Mouse (Mus musculus) retina, embryonic 14.5 days (tissue): ENCODE results near the gene Hip1.

Experiments
- DNase-seq: peaks from one replicate; pipeline ENCODE4 v3.0.0-alpha.2; 2015; ENCODE audit warnings: low spot score

The Hip1 gene

DNA sequence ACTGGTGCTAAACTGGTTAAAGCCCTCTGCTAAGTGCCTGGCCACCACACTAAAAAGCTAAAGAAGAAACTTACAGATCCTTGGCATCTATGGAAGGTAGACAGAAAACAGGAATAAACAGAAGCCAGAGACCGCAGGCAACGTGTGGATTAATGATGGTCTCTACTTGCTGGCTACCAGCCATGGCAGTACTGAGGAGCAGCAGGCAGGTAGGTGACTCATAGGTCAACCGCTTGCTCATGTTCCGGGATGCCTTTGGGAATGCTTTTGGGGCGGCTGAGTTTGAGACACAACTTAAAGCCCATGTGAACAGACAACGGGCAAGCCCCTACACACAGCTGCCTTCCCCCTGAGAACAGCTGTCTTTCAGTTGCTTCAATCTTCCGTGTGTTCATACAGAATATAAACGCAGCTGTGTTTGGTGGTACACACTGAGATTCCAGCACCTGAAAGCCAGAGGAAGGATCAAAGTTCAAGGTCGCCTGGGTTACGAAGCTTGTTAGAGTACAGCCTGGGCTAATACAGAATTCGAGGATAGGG lies 13.5 kb downstream of the Hip1 start:
- DNase-seq = no peak

DNA sequence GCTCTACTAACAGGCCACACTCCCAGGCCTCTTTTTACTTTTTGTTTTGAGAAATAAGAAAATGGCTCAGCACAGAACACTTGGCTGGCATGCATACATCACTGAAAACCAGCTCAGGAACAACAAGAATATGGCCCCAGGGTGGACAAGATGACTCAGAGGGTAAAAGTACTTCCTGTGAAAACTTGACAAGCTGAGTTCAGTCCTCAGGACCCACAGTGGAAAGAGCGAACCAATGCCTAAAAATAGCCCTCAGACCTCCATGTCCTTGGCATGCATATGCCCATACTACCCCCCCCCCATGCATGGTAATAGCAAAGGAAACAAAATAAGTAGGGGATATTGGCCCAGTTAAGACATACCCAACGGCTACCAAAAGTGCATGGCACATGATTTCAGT lies 15.0 kb downstream of the Hip1 start:
- no peak for DNase-seq

GRCm38 (mm10) chr5:135529310-135529709 lies 15.6 kb downstream of the Hip1 start:
- DNase-seq = peak; percentile 26

DNA sequence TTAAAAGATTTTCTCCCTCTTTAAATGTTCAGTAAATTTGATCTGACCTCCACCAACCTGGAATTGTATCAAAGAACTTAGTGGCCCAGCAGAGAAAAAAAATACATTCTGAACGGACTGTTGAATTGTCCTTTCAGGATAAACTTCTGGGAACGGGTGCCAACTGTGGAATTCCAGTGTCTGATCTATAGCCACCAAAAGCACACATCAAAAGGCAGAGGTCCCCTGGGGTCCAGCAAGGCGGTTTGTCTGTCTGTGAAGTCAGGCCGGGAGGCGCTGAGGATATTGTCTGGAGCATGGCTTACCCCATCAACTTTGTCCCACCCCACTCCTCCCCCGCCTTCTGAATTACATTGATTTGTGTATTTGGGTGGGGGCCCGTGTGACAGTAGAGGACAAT lies 16.9 kb downstream of the Hip1 start:
- no peak for DNase-seq

GRCm38 (mm10) chr5:135524660-135525560 lies 20.0 kb downstream of the Hip1 start:
- DNase-seq = no peak

- DNase-seq = no peak
These were observed 20.8 kb downstream of the Hip1 start for GRCm38 (mm10) chr5:135524087-135524486.

DNA sequence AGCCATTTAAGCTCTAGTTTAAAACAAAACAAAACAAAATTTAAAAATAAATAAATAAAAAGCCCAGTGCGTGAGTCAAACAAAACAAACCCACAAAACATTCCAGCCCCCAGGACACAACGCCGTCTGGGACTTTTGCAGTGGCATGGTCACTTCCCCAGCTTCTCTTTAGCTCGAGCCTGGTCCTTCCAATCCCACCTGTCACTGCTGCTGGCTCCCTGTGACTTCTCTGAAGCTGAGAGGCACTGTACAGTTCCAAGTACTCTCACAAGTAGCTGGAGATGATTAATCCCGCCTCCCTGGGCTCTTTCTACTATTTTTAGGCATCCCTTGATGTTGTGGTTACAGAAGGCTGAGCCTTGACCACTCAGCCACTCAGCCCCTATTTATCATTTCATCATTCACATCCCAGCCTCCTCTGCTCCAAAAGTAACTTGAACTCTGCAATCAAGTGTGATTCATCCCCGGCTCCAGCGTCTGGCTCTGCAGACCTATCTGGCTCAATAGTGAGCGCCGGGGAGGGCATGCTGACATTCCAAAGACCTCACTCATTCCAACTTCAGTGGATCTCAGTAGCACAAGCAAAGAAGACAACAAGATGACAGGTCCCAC lies 22.7 kb downstream of the Hip1 start:
- DNase-seq = no peak

DNA sequence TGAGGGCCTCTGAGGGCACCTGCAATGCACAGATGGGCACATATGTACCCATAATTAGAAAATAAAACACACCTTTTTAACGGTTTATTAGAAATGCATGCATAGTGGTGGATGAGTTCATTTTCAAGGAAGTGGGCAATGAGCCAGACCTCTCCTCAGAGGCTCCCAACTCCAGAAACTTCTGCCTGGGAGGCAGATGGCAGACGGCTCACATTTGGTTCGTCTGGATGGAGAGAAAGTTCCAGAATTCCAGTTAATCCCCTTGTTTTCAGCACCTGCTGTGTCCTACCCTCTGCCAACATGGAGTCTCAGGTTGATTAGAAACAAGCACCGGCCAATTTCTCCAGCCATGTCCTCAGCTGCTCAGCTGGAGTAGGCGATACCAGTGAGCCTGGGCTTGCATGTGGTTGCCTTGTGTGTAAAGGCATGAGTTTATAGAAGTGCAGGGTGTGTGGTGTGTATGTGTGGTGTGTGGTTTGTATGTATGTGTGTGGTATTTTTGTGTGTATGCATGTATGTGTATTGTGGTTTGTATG lies 27.5 kb downstream of the Hip1 start:
- DNase-seq = no peak

- DNase-seq = no peak
These were observed 31.8 kb downstream of the Hip1 start for GRCm38 (mm10) chr5:135513131-135513530.

DNA sequence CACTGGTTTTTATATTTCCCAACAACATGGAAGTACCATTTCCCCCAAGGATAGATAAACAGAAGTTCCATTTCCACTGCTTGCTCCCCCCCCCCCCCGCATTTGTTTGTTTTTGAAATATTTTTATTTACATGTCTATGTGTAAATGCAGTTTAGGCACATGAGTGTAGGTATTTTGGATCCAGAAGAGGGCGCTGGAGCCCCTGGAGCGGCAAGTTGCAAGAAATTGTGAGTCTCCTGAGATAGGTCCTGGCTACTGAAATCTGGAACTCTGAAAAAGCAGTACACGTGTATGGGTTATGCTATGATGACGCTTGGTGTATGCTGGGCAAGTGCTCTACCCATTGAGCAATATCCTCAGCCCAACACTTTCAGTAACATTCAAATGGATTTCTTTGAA lies 33.8 kb downstream of the Hip1 start:
- no peak for DNase-seq

DNA sequence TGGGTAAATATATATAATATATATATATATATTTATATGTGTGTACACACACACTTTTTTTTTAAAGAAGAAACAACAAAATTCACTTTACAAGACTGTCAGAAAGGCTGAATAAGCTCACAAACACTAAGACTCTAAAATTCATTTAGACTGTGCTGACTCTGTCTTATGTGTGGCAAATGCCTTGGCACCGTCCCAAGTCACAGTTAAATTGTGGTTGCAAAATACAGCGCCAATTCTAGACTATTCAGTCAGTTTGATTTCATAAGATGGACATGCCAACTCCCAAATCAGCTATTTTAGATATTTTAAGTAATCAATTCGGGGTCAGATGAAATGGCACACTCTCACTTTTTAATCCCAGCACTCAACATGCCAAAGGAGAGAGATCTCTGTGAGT lies 36.6 kb downstream of the Hip1 start:
- DNase-seq = no peak

GRCm38 (mm10) chr5:135507561-135508273 lies 37.2 kb downstream of the Hip1 start:
- no peak for DNase-seq

GRCm38 (mm10) chr5:135505442-135505841 lies 39.5 kb downstream of the Hip1 start:
- DNase-seq = no peak

DNA sequence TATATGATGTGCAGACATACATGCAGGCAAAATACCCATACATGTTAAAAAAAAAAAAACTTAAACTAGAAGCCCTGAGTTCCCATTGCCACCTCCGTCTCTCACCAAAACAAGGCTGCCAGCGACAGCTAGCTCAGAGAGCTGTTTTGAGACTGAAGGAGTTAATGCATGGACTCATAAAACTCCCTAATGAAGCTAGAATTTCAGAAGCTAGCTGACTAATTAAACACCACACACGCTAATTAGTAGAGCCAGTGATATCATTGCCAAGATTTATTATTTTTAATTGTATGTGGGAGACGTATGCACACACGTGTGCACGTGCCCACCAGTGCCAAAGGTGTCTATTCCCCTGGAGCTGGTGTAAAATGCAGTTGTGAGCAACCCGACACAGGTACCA lies 42.0 kb downstream of the Hip1 start:
- DNase-seq = no peak

- no peak for DNase-seq
These were observed 42.9 kb downstream of the Hip1 start for GRCm38 (mm10) chr5:135502027-135502426.

GRCm38 (mm10) chr5:135498914-135499313 lies 46.0 kb downstream of the Hip1 start:
- DNase-seq = peak; percentile 53

GRCm38 (mm10) chr5:135497347-135497955 lies 47.5 kb downstream of the Hip1 start:
- DNase-seq = no peak

- DNase-seq = no peak
These were observed 48.4 kb downstream of the Hip1 start for GRCm38 (mm10) chr5:135496489-135496888.

GRCm38 (mm10) chr5:135495471-135495870 lies 49.4 kb downstream of the Hip1 start:
- DNase-seq = no peak

DNA sequence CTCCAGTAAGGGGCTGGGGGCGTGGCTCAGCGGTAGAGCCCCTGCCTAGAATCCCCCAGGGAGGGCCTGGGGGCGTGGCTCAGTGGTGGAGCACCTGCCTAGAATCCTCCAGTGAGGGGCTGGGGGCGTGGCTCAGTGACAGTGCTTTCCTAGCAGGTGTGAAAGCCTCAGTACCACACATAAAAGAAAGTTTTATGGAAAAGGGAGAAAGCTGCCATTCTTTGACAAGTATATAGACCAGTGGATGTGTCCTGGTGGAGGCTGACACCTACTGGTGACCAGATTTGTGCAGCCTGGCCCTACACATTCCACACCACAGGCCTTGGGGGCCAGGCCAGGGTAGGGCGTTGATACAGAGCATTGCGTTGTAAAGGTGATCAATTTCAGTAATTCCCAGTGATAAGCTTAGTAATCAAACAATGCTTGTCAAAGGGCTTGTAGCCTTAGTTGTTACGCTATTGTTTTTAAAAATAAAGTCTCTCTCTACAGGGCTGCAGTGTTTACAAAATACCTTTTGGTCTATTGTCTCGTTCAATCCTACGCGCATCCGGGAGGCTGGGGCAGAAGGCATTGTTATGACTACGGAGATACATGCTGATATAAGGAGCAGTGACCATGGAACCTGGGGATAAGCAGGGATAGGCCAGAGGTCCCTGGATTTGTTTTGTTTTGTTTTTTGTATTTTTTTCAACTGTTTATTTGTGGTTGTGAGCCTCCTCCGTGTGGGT lies 50.6 kb downstream of the Hip1 start:
- peak; percentile 52 for DNase-seq

GRCm38 (mm10) chr5:135493095-135493494 lies 51.8 kb downstream of the Hip1 start:
- DNase-seq = no peak
